Mouse (Mus musculus) testis, postnatal 14 days (tissue): ENCODE data around the gene Spdef.

ENCODE experiments used
- DNase-seq: peaks from one replicate; pipeline ENCODE4 v3.0.0; 2021; ENCODE audit warnings: low spot score

Spdef gene

DNA sequence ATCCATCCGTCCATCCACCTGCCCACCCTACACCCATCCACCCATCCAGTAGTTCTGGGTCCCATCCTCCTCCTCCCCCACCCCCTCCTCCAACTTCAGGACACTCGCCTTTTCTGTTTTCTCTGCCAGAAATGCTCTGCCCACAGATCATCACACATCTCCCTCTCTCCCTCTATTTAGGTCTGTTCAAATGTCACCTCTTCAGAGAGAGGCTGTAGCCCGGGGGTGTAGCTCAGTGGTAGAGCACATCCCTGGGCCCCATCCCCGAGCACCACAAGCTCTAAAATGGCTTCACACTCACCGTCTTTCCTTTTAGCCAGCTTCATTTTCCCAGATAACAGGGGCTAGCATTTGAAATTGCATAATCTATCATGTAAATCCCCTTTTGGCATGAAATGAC is 51.0 kb downstream of the Spdef start:
- no peak for DNase-seq

DNA sequence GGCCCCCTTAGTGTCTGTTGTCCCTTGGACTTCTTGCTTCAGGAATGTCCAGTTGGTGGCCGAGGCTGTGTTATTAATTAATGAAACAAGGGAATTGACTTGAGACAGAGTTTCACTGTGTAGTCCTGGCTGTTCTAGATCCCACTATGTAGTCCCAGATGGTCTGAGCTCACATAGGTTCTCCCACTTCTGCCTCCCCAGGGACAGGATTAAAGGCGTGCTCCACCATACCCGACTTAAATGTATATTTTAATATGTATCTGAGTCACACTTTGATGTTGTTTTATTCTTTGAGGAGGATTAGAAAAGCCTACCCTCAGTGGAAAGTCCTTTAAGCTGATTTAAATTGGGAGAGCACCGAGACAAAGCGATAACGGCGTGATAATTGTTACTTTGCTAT is 52.5 kb downstream of the Spdef start:
- no peak for DNase-seq

DNA sequence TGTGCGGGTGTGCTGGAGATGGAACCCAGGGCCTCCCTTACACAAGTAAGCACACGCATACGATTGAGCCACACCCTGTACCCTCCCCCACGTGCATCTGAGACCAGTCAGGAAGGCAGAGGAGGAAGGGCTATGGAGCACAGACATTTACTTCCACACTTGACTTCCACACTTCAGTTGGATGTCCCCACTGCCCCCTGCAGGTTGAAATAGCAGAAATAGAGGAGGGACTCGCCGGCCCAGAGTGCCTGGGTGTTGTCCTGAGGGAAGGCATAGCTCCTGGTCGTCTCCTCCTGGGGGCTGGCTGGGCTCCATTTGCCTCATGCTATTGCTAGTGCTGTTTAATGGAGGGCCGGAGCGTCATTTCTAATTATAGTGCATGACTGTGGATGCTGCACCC is 53.3 kb downstream of the Spdef start:
- DNase-seq: no peak

DNA sequence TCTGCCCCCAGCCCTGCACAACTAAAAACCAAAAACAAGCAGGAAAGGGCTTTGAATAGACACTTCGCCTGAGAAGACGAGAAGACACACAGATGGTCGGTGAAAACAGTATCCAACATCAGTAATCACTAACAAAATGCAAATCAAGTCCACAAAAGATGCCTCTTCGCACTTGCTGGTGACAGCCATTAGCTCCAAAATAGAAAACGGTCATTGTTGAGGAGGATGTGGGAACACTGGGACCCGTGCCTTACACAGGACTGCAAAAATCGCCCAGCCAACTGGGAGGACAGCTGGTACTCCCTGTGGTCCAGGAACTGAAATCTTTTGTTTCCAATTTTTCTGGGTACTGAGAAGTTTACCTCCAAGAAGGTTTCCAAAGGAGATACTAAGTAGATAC is 54.8 kb downstream of the Spdef start:
- peak; percentile 35 for DNase-seq

DNA sequence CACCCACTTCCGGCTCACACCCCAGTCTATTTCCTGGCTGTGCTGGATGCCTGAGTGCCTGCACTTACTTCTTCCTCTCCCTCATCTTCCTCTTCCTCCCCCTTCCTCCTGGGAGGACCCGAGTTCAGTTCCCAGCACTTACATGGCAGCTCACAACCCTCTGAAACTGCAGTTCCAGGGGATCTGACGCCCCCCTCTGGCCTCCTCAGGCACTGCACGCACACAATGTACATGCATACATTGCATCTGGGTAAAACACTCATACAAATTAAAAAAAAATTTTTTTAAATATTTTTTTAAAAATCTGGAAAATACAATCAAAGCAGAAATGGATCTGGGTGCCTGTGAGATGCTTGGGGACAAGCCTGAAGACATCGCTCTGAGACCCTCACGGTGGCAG is 57.0 kb downstream of the Spdef start:
- no peak for DNase-seq
